Mouse (Mus musculus) CH12F3 (cell line): ENCODE results near the gene Fgfr2.
"Not testable (repeated sequence)": the region's sequence is repeated elsewhere in the genome, so short reads cannot be mapped to it uniquely, and the experiment has no call there.

ENCODE experiments used
- in situ Hi-C: fragments of 300-500 bp; cut with MboI; formaldehyde crosslinking; loops from 2 replicates; pipeline ENCODE4 v1.14.3; 2020; ENCODE audit warnings: low sequenced_read_pairs

The Fgfr2 gene

DNA sequence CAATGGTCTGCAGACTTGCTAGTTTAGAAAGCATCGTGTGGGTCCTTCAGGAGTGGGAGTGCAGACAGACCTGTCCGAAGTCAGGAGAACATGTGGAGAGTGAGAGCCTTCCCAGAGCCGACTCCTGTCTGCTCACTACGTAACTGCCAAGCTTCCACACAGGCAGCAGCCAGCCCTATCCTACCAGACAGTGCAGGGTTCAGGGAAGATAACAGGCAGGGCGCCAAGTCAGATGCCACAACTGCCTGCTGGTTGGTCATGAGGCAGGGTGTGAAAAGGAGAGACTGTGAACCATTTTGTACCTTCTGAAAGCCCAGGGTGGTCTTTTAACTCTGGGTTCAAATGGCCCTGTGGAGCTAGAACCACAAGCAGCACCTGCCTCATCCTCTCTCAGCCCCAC is 553.1 kb downstream of the Fgfr2 start:
- in situ Hi-C loops = no loop called here

DNA sequence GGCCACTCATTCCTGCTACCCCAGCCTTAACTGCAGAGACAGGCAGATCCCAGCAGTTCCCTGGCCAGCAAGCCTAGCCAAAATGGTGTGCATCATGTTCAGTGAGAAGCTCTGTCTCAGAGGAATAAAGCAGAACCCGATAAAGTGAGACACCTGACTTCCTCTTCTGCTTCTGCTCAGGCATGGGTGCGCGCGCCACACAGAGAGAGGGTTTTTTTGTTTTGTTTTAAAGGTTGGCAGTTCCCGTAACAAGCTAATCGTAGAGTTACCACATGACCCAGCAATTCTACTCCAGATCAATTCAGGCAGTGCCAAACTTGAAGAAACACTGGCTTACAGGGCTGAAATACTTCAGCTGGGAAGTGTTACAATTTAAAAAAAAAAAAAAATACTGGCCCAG is 554.3 kb downstream of the Fgfr2 start:
- in situ Hi-C loops = no loop called here

DNA sequence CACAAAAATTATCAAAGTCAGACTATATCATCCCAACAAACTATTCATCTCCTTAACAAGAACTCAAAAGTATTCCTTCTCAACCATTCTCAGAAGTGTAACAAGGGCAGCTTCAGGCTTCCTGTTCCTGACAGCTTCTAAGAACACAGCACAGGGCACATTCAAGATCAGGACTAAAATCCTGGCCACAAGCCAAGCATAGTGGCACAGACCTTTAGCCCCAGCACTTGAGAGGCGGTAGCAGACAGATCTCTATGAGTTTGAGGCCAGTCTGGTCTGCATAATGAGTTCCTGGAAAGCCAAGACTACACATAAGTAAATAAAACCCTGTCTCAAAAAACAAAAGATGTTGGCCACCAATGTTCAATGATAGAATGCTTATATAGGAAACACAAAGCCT is 557.3 kb downstream of the Fgfr2 start:
- in situ Hi-C loops = no loop called here

DNA sequence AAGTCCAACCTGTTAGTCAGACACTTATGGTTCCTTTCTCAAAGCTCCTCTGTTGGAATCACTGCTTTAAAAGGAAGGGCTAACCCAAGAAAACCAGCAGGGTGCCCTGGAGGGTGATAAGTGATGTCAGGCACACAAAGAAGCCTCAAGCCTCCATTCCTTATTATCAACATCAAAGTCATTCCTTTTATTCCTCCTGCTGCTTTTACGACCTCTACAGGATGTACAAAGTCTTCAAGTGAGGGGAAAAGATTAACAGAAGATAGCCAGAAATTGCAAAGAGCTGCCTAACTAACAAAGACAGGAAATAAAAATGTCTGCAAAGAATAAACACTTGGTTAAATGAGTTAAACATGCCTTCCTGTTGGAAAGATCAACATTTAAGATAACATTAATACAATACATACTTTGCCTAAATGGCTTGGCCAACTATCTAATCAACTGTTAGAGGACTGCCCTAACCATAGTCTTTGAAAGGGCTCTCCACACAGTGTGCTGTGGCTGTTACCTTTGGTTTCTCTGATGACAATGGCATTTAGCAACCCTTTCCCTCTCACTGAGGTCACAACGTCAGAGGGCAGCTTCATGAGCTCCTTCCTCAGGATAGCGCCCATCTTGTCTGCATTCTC is 563.9 kb downstream of the Fgfr2 start:
- in situ Hi-C loops = loop anchor here (10.0 kb wide), 1 partner anchor 334 kb away; no protein-coding TSS in a partner anchor

DNA sequence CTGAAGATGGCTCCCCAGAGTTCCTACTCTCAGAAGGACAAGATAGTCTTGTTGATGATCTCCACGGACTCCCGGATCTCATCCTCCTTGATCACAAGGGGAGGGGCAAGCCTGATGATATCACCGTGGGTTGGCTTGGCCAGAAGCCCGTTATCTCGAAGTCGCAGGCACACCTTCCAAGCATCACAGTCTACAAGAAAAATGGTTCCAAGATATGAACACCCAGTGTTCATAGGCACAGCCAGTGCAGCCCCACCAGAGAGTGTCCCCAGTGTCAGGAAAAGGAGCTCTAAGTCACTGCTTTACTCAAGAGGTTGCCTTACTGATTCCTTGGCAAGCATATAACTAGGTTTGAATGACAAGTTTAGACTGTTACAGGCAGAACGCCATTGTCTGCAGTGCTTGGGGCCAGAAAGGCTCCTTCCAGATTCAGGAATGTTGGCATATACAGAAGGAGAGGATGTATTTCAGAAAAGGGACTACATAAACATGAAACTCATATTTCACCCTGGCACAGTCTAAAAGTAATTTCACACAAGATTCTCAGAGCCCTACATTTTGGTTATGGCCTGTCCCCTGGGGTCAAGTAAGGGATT is 564.9 kb downstream of the Fgfr2 start:
- in situ Hi-C loops = loop anchor here (10.0 kb wide), 1 partner anchor 333 kb away; no protein-coding TSS in a partner anchor

DNA sequence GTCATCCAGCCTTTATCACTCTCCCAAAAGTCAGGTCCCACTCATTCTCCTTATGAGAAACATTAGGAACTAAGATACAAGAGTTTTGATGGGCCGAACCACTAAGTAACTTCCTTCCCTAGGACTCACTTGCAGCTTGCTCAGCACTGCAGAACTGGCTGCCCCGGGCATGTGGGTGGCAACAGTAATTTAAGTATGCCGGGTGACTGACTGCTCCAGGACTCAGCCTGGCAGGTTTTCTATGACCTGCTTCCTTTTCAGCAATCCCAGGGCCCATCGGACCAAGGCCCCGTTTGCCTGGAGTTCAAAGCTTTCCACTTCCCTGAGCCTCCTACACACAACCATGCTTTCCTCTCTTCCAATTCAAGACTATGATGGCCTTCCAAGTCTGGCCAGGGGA is 566.6 kb downstream of the Fgfr2 start:
- in situ Hi-C loops = loop anchor here (10.0 kb wide), 1 partner anchor 332 kb away; no protein-coding TSS in a partner anchor

DNA sequence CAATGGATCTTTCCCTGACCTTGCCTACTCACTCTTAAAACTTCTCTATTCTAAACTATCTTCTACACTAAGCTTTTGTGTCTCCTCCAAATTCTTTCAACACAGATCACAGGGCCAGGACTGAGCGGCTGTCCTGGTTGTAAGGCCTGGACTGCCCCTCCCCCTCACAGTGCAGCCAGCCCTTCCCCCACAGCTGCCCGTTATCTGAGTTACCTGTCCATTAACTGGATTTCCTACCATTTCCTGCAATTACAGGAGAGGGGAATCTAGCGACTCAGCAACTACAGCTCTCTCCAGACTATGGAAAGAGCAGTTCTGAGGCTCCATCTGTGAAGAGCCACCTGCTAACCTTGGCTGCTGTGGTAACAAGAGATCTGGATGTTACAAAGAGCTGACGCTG is 567.2 kb downstream of the Fgfr2 start:
- in situ Hi-C loops = loop anchor here (10.0 kb wide), 1 partner anchor 331 kb away; no protein-coding TSS in a partner anchor

DNA sequence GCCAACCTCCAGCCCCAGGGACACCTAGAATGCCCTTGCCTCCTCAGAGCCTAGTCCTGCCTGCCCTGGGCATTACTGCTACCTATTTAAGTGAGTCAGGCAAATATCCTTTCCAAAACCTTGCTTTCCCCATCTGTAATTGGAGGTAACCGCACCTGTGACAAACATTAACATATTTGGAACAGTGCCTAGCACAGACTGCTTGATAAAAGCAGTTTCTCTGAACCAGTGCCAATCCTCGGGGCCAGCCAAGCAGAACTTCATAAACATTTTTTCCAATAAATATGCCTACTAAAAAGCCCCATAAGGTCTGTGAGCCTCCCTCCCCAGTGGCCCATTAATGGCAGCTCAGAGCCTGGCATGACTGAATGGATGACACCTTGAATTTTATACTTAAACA is 569.1 kb downstream of the Fgfr2 start:
- in situ Hi-C loops = loop anchor here (10.0 kb wide), 1 partner anchor 329 kb away; no protein-coding TSS in a partner anchor

DNA sequence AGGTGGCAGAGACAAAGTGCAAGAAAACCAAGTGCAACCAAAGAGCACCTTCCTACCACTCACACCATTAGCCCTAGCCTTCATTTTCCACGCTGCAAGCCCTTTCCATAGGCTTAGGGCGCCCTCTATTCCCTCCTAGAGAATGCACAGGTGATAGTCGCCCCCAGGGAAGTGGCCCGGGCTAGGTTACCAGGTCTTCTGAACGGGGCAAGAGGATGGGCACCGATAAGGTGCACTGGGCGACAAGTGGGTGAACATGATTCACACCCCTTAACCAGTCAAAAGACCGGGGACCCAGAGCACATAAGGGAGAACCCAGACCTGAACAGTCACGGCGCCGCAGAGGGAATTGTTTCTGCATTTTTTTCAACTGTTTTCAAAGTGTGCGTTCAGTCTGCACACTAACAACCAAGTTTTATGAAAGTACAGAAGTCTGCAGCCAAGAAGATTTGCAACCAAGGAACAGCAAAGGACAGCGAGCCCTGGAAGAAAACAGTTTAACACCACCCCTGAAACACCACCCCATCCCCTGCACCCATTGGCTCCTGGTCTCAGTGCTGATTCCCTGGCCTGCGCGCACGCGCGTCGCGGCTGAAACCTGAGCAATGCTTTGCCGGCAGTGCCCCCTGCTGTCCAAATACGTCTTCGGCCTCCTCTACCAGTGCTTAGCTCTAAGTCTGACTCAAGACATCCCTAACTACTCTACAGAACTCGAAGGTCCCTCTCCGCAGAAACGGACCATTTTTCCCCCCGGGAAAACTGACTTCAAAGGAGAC is 571.6 kb downstream of the Fgfr2 start:
- in situ Hi-C loops = loop anchor here (10.0 kb wide), 1 partner anchor 327 kb away; no protein-coding TSS in a partner anchor

DNA sequence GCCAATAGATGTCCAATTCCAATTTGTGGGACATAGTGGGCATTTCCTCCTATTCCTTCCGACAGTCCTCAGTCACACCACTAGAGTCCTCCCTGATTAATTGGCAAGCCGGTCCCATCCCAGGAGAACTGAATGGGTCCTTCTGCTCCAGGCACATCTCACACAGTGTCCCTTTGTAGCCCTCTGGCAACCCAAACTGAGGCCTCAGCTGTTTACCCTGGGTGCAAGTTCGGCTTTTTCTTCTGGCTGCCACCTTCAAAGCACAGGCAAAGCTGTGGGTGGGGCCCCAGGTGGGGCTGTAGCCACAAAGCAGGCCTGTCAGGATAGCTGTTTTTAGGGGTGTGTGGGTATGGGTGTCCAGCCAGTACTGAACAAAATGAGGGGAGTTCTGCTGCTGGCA is 576.0 kb downstream of the Fgfr2 start:
- in situ Hi-C loops = no loop called here

DNA sequence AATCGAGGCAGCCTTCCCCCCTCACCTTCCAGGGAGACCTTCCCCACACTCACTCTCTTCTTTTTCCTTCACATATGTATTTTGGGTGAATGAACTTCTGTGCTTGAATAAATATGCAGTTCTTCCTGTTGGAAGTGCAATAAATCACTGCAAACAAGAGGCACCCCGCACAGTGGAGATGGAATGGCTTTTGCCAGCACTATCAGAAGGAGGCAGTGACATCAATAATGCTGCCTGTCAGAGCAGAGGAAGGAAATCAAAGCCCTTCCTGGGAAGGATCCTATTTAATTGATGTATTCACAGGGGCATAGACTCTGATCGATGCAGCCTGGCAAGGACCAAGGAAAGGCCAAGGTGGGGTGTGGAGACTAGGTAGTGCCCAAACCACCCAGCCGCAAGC is 580.7 kb downstream of the Fgfr2 start:
- in situ Hi-C loops = no loop called here

DNA sequence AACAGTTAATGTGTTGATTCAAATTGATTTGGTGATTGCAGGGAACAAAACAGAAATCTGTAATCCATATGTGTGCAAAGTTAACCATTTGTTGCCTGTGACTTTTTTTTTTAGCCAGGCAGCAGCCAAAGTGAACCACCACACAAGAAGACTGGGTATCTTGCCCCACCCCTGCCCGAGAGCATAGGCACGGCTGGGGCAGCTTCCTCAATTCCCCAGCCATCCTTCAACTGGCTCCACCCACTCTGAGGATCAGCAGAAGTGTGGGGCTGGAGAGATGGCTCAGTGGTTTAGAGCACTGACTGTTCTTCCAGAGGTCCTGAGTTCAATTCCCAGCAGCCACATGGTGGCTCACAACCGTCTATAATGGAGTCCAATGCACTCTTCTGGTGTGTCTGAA is 581.6 kb downstream of the Fgfr2 start:
- in situ Hi-C loops = no loop called here

DNA sequence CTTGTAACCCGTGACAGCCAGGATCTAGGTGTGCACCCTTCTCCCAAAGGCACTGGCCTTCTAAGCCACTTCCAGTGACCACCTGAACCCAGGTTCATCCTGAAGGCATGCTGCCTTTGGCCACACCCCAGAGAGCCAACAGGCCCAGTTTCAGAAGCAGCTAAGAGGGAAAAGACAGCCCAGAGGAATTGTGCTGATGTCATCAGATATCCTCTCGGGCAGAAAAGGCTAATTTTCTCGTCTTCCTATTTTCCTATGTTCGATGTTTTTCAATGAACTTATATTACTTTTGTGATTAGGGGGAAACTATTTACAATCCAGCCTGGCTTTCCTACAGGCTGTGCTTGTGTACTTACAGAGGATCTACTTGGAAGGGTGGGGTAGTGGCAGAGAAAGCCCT is 582.6 kb downstream of the Fgfr2 start:
- in situ Hi-C loops = no loop called here

DNA sequence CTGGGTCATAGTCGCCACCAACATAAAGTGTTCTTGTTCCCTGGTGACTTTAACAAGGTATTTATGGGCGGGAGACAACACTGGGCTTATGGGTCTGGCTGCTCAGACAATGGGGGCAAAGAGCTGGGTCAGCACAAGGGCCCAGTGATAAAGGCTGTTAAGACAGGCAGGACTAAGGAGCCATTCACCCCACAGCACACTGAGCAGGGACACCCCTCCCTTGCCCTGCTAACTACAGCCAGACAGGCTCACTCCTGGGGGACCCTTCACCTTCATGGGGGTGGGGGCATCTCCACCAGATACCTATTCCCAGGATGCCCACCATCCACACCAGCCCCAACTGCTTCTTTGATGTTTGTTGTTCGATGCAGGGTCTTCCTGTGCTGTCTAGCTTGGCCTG is 593.9 kb downstream of the Fgfr2 start:
- in situ Hi-C loops = no loop called here

DNA sequence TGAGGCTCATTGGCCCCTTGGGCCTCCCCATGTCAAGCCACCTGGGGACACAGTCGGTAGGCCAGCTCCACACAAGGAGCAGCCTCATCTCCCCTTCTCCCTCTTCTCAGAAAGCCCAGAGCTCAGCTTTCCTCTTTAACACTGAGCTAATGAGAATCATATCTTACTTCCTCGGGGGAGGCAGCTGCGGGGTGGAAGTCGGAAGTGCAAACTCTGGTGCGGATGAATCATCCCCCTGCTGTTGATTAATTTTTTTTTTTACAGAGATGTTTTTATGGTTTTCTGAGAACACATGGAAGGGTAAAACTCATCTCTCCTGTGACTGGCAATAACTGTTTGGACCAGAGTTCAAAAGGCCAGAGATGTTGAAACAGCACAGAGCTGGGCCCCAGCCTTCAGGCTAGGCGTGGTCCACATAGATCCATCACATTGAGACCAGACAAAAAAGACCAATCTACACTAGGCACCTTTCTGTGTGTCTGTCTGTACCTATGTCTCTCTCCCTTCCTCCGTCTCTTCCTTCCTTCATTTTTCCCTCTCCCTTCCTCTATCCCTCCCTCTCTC is 609.6 kb downstream of the Fgfr2 start:
- in situ Hi-C loops = no loop called here

DNA sequence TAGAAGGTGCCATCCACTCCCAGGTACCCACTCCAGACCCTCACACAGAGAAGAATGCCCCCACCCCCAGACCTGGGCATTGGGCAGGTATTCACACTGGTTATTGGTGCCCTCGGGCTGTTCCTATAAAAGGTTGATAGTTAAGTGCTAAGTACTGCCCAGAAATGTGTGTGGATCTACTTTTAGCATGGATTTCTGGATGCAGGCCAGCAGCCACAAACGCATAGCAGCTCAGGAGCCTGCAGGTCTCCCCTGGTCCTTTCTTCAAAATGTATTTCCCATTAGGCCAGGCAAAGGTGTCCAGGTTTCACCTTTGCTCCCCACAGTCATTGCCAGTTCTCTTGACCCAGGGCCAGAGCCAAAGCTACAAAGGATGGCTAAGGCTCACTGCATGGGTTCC is 614.0 kb downstream of the Fgfr2 start:
- in situ Hi-C loops = no loop called here

DNA sequence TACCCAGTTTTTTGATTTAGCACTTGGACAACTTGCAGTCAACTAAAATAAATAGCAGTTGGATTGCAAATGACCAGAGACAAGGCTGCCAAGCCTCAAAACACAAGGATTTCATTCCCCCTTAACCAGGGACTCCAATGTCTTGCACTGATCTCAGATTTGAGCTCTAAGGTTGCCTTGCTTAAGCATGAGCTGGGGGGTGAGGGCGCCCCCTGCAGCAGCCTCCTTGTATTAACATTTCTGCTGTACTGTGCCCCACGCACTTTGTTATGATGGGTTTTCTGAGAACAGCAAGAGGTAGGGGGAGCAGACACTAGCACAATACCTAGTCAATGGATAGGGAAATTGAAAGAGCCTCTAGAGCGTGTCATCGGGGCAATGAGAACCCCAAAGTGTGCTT is 615.8 kb downstream of the Fgfr2 start:
- in situ Hi-C loops = no loop called here

DNA sequence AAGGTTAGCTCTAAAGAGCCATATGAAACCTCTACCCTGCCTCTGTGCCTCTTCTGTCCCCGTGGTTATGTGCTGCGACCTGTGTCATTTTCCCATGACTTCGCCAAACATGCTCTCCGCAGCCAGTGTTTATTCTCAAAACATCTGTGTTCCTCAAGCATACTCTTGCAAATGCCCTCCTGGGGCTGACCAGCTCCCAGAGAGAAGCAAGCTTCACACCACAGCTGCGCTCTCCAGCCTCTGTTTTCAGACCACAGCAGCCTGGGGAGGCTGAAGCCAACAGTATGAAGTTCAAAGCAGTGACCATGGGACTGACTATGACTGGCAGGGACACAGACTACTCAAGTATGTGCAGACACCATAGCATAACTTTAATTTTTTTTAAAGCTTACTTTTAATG is 616.9 kb downstream of the Fgfr2 start:
- in situ Hi-C loops = no loop called here

DNA sequence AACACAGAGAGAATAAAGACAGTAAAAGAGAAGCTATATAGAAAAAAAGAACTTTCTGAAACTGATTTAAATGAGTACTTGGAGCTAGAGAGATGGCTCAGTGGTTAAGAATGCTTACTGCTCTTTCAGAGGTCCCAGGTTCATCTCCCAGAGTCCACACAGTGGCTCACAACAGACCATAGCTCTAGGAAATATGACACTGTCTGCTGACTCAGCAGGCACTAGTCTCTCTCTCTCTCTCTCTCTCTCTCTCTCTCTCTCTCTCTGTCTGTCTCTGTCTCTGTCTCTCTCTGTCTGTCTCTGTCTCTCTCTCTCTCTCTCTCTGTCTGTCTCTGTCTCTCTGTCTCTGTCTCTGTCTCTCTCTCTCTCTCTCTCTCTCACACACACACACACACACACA is 620.7 kb downstream of the Fgfr2 start:
- in situ Hi-C loops = not testable (repeated sequence)

DNA sequence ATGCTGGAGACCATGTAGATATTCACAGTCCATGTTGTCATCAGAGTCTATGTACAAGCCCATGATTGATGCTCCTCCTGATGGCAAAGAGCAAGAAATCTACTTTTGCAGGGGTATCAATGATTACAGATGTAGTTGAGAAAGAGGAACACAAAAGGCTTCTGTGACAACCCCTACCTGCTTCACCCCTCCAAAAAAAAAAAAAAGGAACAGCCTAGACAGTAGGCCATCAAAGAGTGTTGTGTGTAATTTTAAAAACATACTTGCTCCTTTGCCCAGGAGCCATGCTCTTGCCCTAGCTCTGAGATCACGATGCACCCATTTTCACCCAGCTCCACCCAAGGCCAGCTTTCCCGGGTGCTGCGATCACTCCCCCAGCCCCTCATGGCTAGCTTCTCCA is 626.0 kb downstream of the Fgfr2 start:
- in situ Hi-C loops = no loop called here

DNA sequence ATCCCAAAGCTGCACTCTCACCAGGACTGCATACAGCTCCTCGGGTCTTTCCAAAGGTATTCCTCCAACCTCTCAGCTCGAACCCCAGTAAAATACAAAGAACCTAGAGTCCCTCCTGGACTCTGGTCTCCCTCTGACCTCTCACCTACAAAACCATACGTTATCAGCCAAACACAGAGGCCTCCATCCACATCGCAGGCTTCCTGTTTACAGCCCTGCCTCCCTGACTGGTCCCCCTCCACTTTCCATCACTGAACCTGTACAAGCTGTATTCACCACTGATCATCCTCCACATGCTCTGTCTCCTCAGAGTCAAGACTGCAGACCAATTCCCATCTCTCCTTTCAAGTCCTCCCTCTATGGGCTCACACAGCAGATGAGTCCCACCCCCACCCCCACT is 628.9 kb downstream of the Fgfr2 start:
- in situ Hi-C loops = no loop called here

DNA sequence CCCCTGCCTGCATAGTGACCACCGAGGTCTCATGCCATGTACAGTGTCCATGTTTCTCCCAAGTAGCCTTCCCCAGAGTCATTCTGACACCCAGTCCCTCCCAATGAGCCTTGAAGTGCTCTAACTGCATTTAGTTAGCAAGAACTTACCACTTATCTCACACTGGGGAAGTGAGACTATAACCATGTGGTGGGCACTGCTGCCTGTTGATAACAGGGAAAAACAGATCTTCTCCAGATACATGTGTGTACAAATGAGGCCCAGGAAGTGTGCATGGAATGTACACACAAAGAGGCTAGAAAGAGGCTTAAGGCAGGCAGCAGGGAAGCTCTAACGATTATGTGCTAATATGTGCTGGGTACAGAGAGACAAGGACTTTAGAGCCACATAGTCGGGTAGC is 629.5 kb downstream of the Fgfr2 start:
- in situ Hi-C loops = no loop called here
